Mouse (Mus musculus): ENCODE results near the gene Decr2. TPM values are rescaled to one million over a fixed set of nuclear protein-coding genes. Genes with fewer than 3 reads are reported as not detected.
"Not testable (repeated sequence)": the region's sequence is repeated elsewhere in the genome, so short reads cannot be mapped to it uniquely, and the experiment has no call there.

Gene Decr2
- polyA plus RNA-seq, 1 experiment from 2014 or later = 16.5 TPM

GRCm38 (mm10) chr17:26100166-26100565 lies 10.0 kb upstream of the Decr2 start:
- H3K36me3 ChIP-seq (ENCODE audit: control insufficient read depth, insufficient read depth, low read length) = no peaks in the 10 kb centered on the region
- H3K4me1 ChIP-seq (ENCODE audit: control insufficient read depth, insufficient read depth, low read length) = no peaks in the 10 kb centered on the region
- WGBS = 45% methylated on average over 2 of the region's 2 CpGs
- no peaks in the 10 kb centered on the region for H3K27me3 ChIP-seq (ENCODE audit: control insufficient read depth, insufficient read depth, low read length)
- H3K27ac ChIP-seq (ENCODE audit: low read depth, low read length) = no peak overlapping the region
- H3K4me2 ChIP-seq (ENCODE audit: low read depth) = no peak overlapping the region
- H3K9ac ChIP-seq (ENCODE audit: low read length) = no peak overlapping the region
- H3K4me3 ChIP-seq (ENCODE audit: low read depth, low read length) = no peak overlapping the region
- ATAC-seq (ENCODE audit: insufficient read depth, low FRiP score, low TSS enrichment) = no peak
- DNase-seq (ENCODE audit: low spot score) = no peak
- H3K9me3 ChIP-seq (ENCODE audit: control insufficient read depth, low read length) = no peaks in the 10 kb centered on the region

GRCm38 (mm10) chr17:26099316-26099715 lies 9.2 kb upstream of the Decr2 start:
- not testable (repeated sequence) for H3K9me3 ChIP-seq (ENCODE audit: control insufficient read depth, low read length); H3K9ac ChIP-seq (ENCODE audit: low read length); H3K4me1 ChIP-seq (ENCODE audit: control insufficient read depth, insufficient read depth, low read length); H3K27me3 ChIP-seq (ENCODE audit: control insufficient read depth, insufficient read depth, low read length); ATAC-seq (ENCODE audit: insufficient read depth, low FRiP score, low TSS enrichment); H3K4me2 ChIP-seq (ENCODE audit: low read depth); H3K4me3 ChIP-seq (ENCODE audit: low read depth, low read length); H3K27ac ChIP-seq (ENCODE audit: low read depth, low read length); H3K36me3 ChIP-seq (ENCODE audit: control insufficient read depth, insufficient read depth, low read length); DNase-seq (ENCODE audit: low spot score)
- WGBS = 69% methylated on average over 3 of the region's 3 CpGs

DNA sequence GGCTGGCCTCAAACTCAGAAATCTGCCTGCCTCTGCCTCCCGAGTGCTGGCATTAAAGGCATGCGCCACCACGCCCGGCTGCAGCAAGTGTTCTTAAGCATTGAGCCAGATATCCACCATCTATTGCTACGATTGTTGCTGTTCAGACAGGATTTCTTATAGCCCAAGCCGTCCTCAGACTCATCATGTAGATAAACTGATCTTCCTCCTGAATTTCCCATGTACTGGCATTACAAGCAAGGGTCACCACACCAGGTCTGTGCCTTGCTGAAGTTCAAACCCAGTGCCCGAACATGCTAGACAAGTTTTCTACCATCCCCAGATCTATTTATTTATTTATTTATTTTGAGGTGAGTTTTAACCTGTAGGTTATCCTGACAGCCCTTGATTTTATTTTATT lies 8.3 kb upstream of the Decr2 start:
- Histone ChIP-seq H3K9me3 (ENCODE audit: control insufficient read depth, low read length) (no peaks in the 10 kb centered on the region), H3K4me1 (ENCODE audit: control insufficient read depth, insufficient read depth, low read length) (peaks cover 3% of the 10 kb centered on the region; the same call in 1 of the 2 replicates), H3K27me3 (ENCODE audit: control insufficient read depth, insufficient read depth, low read length) (no peaks in the 10 kb centered on the region), H3K36me3 (ENCODE audit: control insufficient read depth, insufficient read depth, low read length) (no peaks in the 10 kb centered on the region), H3K9ac (ENCODE audit: low read length) (no peak overlapping the region), H3K27ac (ENCODE audit: low read depth, low read length) (no peak overlapping the region), H3K4me2 (ENCODE audit: low read depth) (no peak overlapping the region), H3K4me3 (ENCODE audit: low read depth, low read length) (no peak overlapping the region)
- ATAC-seq (ENCODE audit: insufficient read depth, low FRiP score, low TSS enrichment) (no peak), DNase-seq (ENCODE audit: low spot score) (no peak)
- WGBS = 94% methylated on average over 7 of the region's 7 CpGs

DNA sequence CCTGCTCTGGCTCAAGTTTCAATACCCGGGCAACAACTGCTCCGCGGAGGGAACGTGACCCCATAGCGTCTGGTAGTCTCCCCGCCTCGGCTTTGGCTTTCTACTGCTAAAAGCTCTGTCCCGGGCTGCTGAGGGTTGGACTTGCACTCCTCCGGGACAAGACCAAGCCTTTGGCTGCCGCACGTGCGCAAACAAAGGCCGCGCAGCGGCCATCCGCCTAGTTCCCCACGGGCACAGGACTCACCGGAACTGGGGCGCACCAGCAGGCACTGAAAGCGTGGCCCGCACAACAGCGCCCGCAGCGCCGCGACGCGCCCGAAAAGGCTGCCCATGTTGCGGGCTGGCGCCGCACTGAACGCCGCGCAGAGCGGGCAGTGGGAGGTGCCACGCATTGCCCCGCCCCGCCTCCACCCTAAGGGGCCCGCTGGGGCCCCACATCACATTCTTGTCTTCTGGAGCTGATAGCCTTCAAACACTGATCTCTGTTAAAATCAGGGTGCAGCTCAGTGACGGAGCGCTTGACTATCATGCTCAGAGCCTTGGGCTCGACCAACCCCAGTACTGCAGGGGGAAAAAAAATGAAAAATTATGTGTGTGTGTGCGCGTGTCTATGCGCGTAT lies 5.1 kb upstream of the Decr2 start, which contains the start of gene Nme4:
Gene Nme4 (minus strand): TSS at position 482 of the 620 bp plus-strand sequence.
- Histone ChIP-seq H3K4me1 (ENCODE audit: control insufficient read depth, insufficient read depth, low read length) (peaks cover 3% of the 10 kb centered on the region; the same call in 1 of the 2 replicates), H3K36me3 (ENCODE audit: control insufficient read depth, insufficient read depth, low read length) (peaks cover 2% of the 10 kb centered on the region; the same call in 1 of the 2 replicates), H3K4me3 (ENCODE audit: low read depth, low read length) (peak within 1 kb of the TSS; percentile 59), H3K4me2 (ENCODE audit: low read depth) (peak within 1 kb of the TSS; percentile 83), H3K9ac (ENCODE audit: low read length) (peak within 1 kb of the TSS; percentile 89), H3K27me3 (ENCODE audit: control insufficient read depth, insufficient read depth, low read length) (no peaks in the 10 kb centered on the region), H3K27ac (ENCODE audit: low read depth, low read length) (peak within 1 kb of the TSS; percentile 75), H3K9me3 (ENCODE audit: control insufficient read depth, low read length) (no peaks in the 10 kb centered on the region)
- WGBS = 4% methylated on average over 47 of the region's 47 CpGs
- ATAC-seq (ENCODE audit: insufficient read depth, low FRiP score, low TSS enrichment) (peak; percentile 48), DNase-seq (ENCODE audit: low spot score) (peak; percentile 75)

DNA sequence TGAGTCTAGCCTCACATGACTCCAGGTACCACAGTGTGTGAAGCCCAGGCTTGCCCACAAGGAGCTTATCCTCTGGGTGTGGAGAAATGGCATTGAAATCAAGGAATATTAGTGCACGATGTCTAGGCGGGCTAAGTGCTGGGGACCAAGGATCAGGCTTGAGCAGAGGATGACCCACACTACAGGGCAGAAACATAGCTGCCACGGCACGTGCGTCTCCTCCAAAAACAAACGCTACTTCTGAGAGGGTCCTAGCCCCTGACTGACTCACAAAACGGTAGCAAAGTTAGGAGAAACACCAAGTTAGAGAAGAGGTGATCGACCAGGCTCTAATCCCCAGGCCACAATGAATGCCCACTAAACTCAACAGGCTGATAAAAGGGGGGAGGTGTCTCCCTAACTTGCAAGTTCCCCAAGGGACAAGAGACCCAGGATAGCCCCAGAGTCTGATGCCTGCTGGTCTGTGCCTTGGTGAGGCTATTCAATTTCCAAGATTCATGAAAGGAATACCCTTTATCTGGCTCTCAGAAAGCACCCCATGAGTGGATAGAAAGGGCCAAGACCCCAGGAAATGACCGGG lies 4.5 kb upstream of the Decr2 start:
- peaks cover 2% of the 10 kb centered on the region; the same call in 1 of the 2 replicates for H3K36me3 ChIP-seq (ENCODE audit: control insufficient read depth, insufficient read depth, low read length)
- H3K9ac ChIP-seq (ENCODE audit: low read length) = peak overlapping the region; percentile 89
- no peak for ATAC-seq (ENCODE audit: insufficient read depth, low FRiP score, low TSS enrichment)
- peak overlapping the region; percentile 83 for H3K4me2 ChIP-seq (ENCODE audit: low read depth)
- no peak for DNase-seq (ENCODE audit: low spot score)
- H3K27ac ChIP-seq (ENCODE audit: low read depth, low read length) = peak overlapping the region; percentile 75; the same call in 1 of the 2 replicates
- no peaks in the 10 kb centered on the region for H3K27me3 ChIP-seq (ENCODE audit: control insufficient read depth, insufficient read depth, low read length)
- WGBS = 23% methylated on average over 9 of the region's 9 CpGs
- H3K4me1 ChIP-seq (ENCODE audit: control insufficient read depth, insufficient read depth, low read length) = peaks cover 3% of the 10 kb centered on the region; the same call in 1 of the 2 replicates
- H3K9me3 ChIP-seq (ENCODE audit: control insufficient read depth, low read length) = no peaks in the 10 kb centered on the region
- peak overlapping the region; percentile 59 for H3K4me3 ChIP-seq (ENCODE audit: low read depth, low read length)

GRCm38 (mm10) chr17:26087059-26087564 lies 3.0 kb downstream of the Decr2 start:
- Histone ChIP-seq H3K27me3 (ENCODE audit: control insufficient read depth, insufficient read depth, low read length) (no peaks in the 10 kb centered on the region), H3K4me3 (ENCODE audit: low read depth, low read length) (no peak overlapping the region), H3K27ac (ENCODE audit: low read depth, low read length) (no peak overlapping the region), H3K36me3 (ENCODE audit: control insufficient read depth, insufficient read depth, low read length) (peaks cover under 1% of the 10 kb centered on the region; the same call in 1 of the 2 replicates), H3K9me3 (ENCODE audit: control insufficient read depth, low read length) (no peaks in the 10 kb centered on the region), H3K9ac (ENCODE audit: low read length) (no peak overlapping the region), H3K4me1 (ENCODE audit: control insufficient read depth, insufficient read depth, low read length) (no peaks in the 10 kb centered on the region), H3K4me2 (ENCODE audit: low read depth) (no peak overlapping the region)
- 93% methylated on average over 9 of the region's 9 CpGs for WGBS
- DNase-seq (ENCODE audit: low spot score) = no peak
- no peak for ATAC-seq (ENCODE audit: insufficient read depth, low FRiP score, low TSS enrichment)

DNA sequence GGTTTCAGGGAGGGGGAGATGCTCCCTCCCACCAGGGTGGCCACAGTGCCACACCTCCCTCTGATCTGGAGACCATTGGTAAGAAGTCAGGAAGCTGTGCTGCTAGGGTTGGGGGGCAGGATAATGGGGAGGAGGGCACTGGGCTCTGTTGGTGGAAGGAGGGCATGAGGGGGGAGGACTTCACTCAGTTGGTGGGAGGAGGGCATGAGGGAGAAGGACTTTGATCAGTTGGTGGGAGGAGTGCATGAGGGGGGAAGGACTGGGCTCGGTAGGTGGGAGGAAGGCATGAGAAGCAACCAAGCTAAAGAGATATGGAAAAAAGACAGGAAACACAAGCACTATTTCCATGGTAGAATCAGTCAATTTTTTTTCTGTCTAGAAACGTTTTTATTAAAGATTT lies 9.3 kb downstream of the Decr2 start:
- Histone ChIP-seq H3K4me2 (ENCODE audit: low read depth) (no peak overlapping the region), H3K36me3 (ENCODE audit: control insufficient read depth, insufficient read depth, low read length) (no peaks in the 10 kb centered on the region), H3K27ac (ENCODE audit: low read depth, low read length) (no peak overlapping the region), H3K4me3 (ENCODE audit: low read depth, low read length) (no peak overlapping the region), H3K9me3 (ENCODE audit: control insufficient read depth, low read length) (no peaks in the 10 kb centered on the region), H3K9ac (ENCODE audit: low read length) (no peak overlapping the region), H3K4me1 (ENCODE audit: control insufficient read depth, insufficient read depth, low read length) (no peaks in the 10 kb centered on the region), H3K27me3 (ENCODE audit: control insufficient read depth, insufficient read depth, low read length) (no peaks in the 10 kb centered on the region)
- no peak for ATAC-seq (ENCODE audit: insufficient read depth, low FRiP score, low TSS enrichment)
- no peak for DNase-seq (ENCODE audit: low spot score)
- 44% methylated on average over 2 of the region's 2 CpGs for WGBS

- Histone ChIP-seq H3K4me2 (ENCODE audit: low read depth) (no peak overlapping the region), H3K9me3 (ENCODE audit: control insufficient read depth, low read length) (no peaks in the 10 kb centered on the region), H3K4me3 (ENCODE audit: low read depth, low read length) (no peak overlapping the region), H3K27me3 (ENCODE audit: control insufficient read depth, insufficient read depth, low read length) (no peaks in the 10 kb centered on the region), H3K4me1 (ENCODE audit: control insufficient read depth, insufficient read depth, low read length) (no peaks in the 10 kb centered on the region), H3K9ac (ENCODE audit: low read length) (no peak overlapping the region), H3K36me3 (ENCODE audit: control insufficient read depth, insufficient read depth, low read length) (no peaks in the 10 kb centered on the region), H3K27ac (ENCODE audit: low read depth, low read length) (no peak overlapping the region)
- DNase-seq (ENCODE audit: low spot score) (no peak), ATAC-seq (ENCODE audit: insufficient read depth, low FRiP score, low TSS enrichment) (no peak)
- 78% methylated on average over 2 of the region's 2 CpGs for WGBS
These were observed 11.3 kb downstream of the Decr2 start for GRCm38 (mm10) chr17:26078851-26079250.

GRCm38 (mm10) chr17:26075246-26075645 lies 14.9 kb downstream of the Decr2 start:
- no peak overlapping the region for H3K27ac ChIP-seq (ENCODE audit: low read depth, low read length)
- no peak overlapping the region for H3K4me3 ChIP-seq (ENCODE audit: low read depth, low read length)
- 66% methylated on average over 3 of the region's 3 CpGs for WGBS
- ATAC-seq (ENCODE audit: insufficient read depth, low FRiP score, low TSS enrichment) = no peak
- H3K4me2 ChIP-seq (ENCODE audit: low read depth) = no peak overlapping the region
- H3K9ac ChIP-seq (ENCODE audit: low read length) = no peak overlapping the region
- no peaks in the 10 kb centered on the region for H3K36me3 ChIP-seq (ENCODE audit: control insufficient read depth, insufficient read depth, low read length)
- no peak for DNase-seq (ENCODE audit: low spot score)
- no peaks in the 10 kb centered on the region for H3K27me3 ChIP-seq (ENCODE audit: control insufficient read depth, insufficient read depth, low read length)
- H3K9me3 ChIP-seq (ENCODE audit: control insufficient read depth, low read length) = no peaks in the 10 kb centered on the region
- H3K4me1 ChIP-seq (ENCODE audit: control insufficient read depth, insufficient read depth, low read length) = no peaks in the 10 kb centered on the region

Data from neural tube, embryonic 11.5 days (tissue).